25 mouse cellular contexts compared by ENCODE assay signal in the genomic region with DNA sequence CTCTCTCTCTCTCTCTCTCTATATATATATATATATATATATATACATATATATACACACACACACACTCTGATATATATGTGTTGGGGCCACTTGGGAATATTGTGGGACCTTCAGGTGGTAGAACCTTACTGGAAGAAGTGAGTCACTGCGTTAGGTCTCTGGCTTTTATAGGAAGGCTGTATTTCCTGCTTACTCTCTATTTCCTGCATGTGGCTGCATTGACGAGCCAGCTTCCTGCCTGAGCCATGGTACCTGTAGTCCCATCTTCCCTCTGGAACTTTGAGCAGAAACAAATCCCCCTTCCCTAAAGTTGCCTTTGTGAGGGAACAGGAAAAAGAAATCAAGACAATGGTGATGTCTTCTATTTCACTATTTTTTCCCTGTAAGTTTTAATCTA.
"Had no signal": no experiment of that assay in that cellular context is flagged by ENCODE, and none has a peak within 500 bp of the region (broad histone marks: within the 10 kb centered on the region; RNA-seq: fewer than 3 reads in every experiment).

No protein-coding gene starts in this region.

- H3K27ac ChIP-seq: gastrocnemius, adult 2 months; heart, embryonic 10.5 days; hindbrain, embryonic 10.5 days; hindbrain, embryonic 12.5 days; hindbrain, embryonic 14.5 days; layer of hippocampus, adult 2 months; left cerebral cortex, adult 2 months; limb, embryonic 10.5 days; limb, embryonic 12.5 days; liver, embryonic 13.5 days; liver, embryonic 15.5 days had no signal

- H3K9me3 ChIP-seq: heart, embryonic 10.5 days; heart, embryonic 12.5 days; hindbrain, embryonic 10.5 days; hindbrain, embryonic 12.5 days; limb, embryonic 10.5 days; limb, embryonic 12.5 days; liver, embryonic 13.5 days; liver, embryonic 15.5 days had no signal

- H3K4me1 ChIP-seq: heart, embryonic 10.5 days; hindbrain, embryonic 10.5 days; hindbrain, embryonic 12.5 days; limb, embryonic 10.5 days; limb, embryonic 12.5 days; liver, embryonic 13.5 days; liver, embryonic 15.5 days had no signal

- H3K27me3 ChIP-seq: heart, embryonic 12.5 days; hindbrain, embryonic 12.5 days; limb, embryonic 12.5 days; liver, embryonic 13.5 days; liver, embryonic 15.5 days had no signal

- H3K4me3 ChIP-seq: gastrocnemius, adult 2 months; heart, embryonic 10.5 days; heart, embryonic 12.5 days; hindbrain, embryonic 10.5 days; hindbrain, embryonic 12.5 days; layer of hippocampus, adult 2 months; left cerebral cortex, adult 2 months; limb, embryonic 10.5 days; limb, embryonic 12.5 days; liver, embryonic 13.5 days; liver, embryonic 15.5 days had no signal

- DNase-seq: gastrocnemius, adult 2 months; gastrocnemius, postnatal 10 days; gastrocnemius, postnatal 25 days; heart, postnatal 10 days; heart, postnatal 4 days; kidney, adult 11 months; kidney, adult 2 months; kidney, postnatal 10 days; kidney, postnatal 25 days; kidney, postnatal 4 days; liver; liver, embryonic 13.5 days had no signal

- H3K9ac ChIP-seq: heart, embryonic 12.5 days; hindbrain, embryonic 12.5 days; hindbrain, embryonic 14.5 days; limb, embryonic 12.5 days; liver, embryonic 13.5 days; liver, embryonic 15.5 days had no signal

- H3K36me3 ChIP-seq: heart, embryonic 10.5 days; heart, embryonic 12.5 days; hindbrain, embryonic 10.5 days; hindbrain, embryonic 12.5 days; limb, embryonic 10.5 days; limb, embryonic 12.5 days; liver, embryonic 13.5 days; liver, embryonic 15.5 days had no signal

- H3K4me2 ChIP-seq: heart, embryonic 12.5 days; hindbrain, embryonic 12.5 days; hindbrain, embryonic 14.5 days; limb, embryonic 12.5 days; liver, embryonic 11.5 days; liver, embryonic 13.5 days; liver, embryonic 15.5 days had no signal

- ATAC-seq: hindbrain, embryonic 16.5 days; intestine, embryonic 16.5 days had no signal
